Mouse (Mus musculus) left cerebral cortex, adult 11 months (tissue): ENCODE measurements around the gene Pnck.

Experiments
- DNase-seq: peaks from one replicate; pipeline ENCODE4 v3.0.0; 2022; ENCODE audit warnings: low spot score

Gene Pnck

GRCm38 (mm10) chrX:73639255-73639675 lies 20.7 kb downstream of the Pnck start, which contains the start of gene Dusp9:
Gene Dusp9, plus strand, starts transcription at chrX:73639419.
- DNase-seq, result no peak

GRCm38 (mm10) chrX:73637415-73637814 lies 22.5 kb downstream of the Pnck start:
- DNase-seq, result no peak

GRCm38 (mm10) chrX:73635425-73635824 lies 24.5 kb downstream of the Pnck start:
- DNase-seq, result no peak

DNA sequence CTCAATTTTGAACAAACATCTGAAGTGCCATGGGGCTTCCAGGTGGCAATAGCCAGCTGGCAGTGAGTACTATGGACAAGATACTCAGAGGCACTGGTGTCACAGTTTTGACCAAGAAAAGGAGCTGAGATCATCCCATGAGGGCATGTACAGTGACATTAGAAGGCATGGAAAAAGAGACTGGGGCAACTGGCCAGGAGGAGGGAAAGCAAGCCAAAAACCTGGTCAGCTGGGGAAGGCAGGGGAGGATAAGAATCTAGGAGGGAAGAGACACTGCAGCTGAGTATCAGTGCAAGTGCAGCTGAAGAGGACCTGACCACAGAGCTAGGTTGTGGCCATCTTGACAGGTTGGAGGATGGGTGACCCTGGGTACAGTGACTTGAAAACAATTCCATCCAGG lies 32.9 kb downstream of the Pnck start:
- DNase-seq, result no peak

DNA sequence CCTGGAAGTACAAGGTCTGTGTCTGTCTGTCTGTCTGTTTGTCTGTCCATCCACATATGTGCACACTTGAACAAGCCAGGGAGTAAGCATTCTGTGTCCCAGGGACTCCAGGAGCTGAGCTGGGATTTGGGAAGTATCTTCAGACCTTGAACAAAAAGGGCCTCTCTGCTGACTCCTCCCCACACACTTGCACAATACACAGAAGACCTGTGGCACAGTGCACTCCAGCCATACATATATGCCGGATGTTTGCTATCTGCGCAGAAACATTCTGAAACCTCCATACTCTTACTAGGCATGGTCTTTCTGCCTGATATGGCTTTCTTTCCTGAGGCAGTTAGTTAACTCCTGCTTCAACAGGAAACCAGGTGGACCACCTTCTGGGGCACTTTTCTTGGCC lies 40.0 kb downstream of the Pnck start:
- no peak for DNase-seq

DNA sequence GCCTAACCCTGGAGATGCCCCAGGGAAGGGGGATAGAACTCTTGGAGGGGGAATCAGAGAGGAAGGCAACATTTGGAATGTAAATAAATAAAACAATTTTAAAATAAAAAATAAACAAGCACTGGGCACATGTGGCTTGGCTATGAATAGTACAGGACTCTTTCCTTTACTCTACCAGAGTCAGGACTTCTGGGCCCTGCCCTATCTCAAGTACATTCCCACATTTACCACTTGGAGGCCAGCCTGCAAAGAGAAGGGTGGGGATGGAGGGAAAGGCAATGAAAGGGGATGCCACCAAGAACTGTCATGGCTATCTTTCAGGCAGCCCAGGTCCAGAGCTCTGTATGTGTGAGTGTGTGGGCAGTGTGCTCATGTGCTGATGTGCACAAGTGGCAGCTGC lies 40.5 kb downstream of the Pnck start:
- no peak for DNase-seq

DNA sequence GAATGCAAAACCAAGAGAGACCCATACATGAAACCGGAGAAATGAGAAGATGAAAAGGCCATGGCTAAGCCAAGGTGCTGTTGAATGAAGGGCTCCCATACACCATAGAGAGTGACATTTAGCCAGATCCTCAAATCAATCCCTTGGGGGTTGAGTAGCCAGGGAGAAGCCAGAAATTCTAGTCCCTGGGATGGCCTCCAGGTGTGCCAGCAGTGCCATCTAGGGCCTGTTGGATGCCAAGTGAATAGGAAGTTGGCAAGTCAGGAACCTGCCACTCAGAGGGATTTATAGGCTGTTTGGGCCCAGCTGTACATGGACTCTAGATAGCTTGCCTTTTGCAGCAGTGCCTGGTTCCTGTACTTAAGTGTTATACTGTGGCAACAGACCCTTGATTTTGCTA lies 44.0 kb downstream of the Pnck start:
- no peak for DNase-seq

GRCm38 (mm10) chrX:73613665-73614064 lies 46.3 kb downstream of the Pnck start:
- no peak for DNase-seq
